Mouse (Mus musculus): ENCODE measurements around the gene Odf3l2.
A peak's percentile ranks its signal among the peaks of the same experiment; 100 is the strongest.

Odf3l2 gene

GRCm38 (mm10) chr10:79645711-79646110, at the start of gene Odf3l2:
TSS of gene Odf3l2 (minus strand) at chr10:79645738.
- no peak for DNase-seq (ENCODE audit: low spot score)

DNA sequence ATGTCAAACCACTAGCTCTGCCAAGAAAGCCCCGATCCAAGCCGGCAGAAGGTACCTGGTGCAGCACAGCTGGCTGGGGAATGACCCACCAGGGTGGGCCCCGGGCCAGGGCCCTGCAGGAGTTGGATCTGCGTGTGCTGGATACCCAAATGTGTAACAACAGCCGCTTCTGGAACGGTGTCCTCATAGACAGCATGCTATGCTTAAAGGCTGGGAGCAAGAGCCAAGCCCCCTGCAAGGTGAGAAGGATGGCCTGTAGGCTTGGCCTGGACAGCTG, 48.8 kb upstream of the Odf3l2 start:
- no peak for DNase-seq (ENCODE audit: low spot score)

DNA sequence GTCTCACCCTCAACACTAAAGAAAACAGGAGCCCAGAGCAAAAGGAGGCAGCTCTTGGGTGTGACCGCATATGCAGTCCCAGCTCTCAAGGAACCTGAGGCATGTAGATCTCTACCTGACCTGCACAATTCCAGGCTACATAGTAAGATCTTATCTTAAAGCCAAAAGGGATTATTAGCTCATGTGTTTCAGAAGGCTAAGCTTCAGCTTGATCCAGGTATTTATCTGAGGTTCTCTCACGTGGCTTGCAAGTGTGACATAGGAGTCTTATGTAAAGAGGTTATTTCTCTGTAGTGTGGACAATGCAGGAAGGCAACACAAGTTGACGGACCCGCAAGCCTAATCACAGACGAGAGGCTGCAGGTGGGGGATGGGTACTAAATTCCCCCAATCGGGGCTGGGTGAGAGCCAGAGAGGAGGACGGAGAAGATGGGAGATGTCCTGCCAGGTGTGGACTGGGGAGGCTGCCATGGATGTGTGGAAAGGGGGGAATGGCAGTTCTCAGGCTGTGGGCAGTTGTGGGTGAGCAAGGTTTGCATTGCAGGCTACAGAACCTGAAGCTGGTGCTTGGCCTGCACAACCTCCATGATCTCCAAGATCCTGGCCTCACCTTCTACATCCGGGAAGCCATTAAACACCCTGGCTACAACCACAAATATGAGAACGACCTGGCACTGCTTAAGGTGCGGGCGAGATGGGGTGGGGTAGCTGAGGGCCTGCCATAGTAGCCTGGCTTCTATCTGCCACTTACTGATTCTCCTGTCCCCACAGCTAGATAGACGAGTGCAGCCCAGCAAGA, 48.2 kb upstream of the Odf3l2 start:
- no peak for DNase-seq (ENCODE audit: low spot score)

- DNase-seq (ENCODE audit: low spot score) = no peak
These were observed 46.5 kb upstream of the Odf3l2 start for GRCm38 (mm10) chr10:79691986-79692548.

- no peak for DNase-seq (ENCODE audit: low spot score)
These were observed 43.6 kb upstream of the Odf3l2 start for GRCm38 (mm10) chr10:79689178-79689577.

DNA sequence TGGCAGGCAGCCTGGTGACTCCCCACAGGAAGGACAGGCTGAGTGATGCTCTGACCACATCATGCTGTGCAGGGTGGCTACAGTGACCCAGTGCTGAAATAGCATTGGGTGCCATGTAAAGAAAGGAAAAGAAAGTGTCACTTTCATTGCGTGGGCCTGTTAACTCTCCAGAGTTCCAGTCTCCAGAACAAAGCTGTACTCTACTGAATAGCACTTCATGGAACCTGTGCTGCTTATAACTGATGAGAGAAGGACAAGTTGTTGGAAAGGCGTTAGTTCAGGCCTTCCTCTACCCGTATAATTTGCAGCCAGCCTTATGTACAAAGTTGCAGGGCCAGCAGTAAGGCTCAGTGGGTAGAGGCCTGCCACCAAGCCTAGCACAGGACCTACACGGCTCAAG, 43.2 kb upstream of the Odf3l2 start, which contains the start of gene Gzmm:
TSS of gene Gzmm (plus strand) at position 301 of the 400 bp plus-strand sequence.
- no peak for DNase-seq (ENCODE audit: low spot score)

DNA sequence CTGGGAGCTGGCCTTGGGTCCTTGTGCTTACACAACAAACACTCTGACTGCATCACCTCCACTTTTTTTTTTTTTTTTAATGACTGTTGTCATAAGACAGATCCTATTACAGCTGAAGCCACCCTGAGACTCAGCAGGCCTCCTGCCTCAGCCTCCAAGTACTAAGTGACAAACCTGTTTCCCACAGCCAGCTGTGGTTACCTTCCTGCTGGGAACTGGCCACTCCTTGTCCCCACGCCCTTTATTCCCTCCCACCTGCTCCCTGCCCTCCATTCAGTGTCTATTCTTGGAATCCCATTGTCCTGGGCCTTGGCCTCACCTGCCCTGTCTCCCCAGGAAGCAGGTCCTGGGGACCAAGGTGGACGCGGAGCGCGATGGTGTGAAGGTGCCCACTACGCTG, 42.0 kb upstream of the Odf3l2 start:
- no peak for DNase-seq (ENCODE audit: low spot score)

DNA sequence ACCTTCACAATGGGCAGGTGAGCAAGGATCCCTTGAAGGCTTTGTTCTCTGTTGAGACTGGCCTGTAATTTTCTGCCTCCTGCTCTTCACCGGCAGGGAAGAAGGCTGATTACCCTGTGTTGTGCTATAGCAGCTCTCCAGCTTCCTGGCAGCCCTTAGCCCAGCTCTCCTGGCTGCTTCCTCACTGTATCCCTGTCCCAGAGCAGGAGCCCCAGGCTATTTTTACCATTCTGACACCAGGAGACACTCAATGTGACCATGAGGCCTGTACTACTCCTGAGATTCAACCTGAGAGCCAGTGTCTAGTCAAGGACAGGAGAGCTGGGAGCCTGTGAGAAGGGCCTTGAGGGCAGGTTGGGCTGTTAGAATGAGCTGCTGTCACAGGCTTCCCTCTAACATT, 41.2 kb upstream of the Odf3l2 start:
- no peak for DNase-seq (ENCODE audit: low spot score)

GRCm38 (mm10) chr10:79686219-79686618, 40.7 kb upstream of the Odf3l2 start:
- DNase-seq (ENCODE audit: low spot score) = no peak

GRCm38 (mm10) chr10:79684770-79685600, 39.4 kb upstream of the Odf3l2 start:
- DNase-seq (ENCODE audit: low spot score) = no peak

DNA sequence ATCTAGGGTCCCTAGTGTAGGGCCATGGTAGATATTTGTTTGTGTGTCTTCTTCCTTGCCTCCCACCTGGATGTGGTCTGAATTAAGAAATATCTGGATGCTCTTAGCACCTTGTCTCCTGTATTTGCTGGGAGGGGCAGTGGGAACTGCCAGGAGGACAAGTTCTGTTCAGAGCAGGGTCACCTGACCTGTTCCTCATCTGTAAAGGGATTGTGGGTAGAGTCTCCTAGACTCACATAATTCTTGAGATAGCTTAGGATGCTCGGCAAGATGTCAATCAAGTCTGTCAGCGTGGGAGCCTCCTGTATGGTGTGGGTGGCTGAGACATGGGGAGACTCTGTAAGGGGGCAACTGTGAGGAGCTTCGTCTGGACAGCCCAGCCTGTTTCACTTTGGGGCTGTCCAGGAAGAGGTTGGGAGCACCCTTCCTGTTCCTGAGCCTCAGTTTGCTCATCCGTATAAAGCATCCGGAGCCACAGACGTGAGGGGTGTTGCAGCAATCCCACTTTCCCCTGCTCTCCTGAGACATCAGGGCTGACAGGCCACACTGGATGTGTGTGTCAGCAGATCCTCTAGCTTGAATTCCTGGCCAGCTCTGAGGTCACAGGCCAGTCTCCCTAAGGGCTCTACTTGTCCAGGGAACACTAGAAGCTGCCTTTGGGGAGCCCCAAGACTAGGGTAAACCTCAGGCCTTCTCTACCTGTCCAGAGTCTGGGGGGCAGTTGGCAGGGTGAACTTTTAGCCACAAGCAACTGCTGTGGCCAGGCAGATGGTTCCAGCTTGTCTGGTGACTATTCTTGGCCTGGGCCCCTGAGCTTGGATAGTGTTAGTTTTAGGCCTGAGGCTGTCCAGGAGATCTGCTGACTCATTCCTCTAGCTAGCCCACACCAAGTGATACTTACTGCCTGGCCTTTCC, 38.4 kb upstream of the Odf3l2 start:
- no peak for DNase-seq (ENCODE audit: low spot score)

DNA sequence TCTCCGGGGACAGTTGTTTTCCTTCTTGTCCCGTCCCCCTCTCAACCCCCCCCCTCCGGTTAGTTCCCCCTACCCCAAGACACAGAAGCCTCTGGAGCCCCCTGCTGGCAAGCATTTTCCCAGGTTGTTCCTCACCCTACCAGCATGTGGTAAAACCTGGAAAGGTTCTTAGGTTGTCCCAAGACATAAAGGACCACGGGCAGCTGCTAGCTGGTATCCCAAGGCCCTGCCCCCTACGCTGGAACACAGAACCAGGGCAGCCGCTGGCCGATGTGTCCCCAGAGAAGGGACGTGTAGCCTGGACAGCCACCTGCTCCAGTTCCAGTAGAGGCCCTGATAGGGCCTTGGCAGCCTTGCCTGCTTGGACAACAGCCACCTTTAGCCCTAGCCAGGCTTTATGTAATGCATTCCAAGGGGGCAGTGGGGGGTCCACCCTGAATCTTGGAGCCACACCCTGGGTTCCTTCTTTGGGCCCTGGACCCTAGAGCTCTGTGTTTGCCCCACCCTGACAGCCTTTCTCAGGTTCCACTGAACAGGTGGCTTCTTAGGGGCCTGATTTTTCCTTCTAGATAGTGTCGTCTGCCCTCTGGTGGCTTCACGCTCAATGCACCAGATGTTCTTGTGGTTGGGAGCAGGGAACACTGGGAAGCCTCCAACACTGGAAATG, 37.5 kb upstream of the Odf3l2 start:
- DNase-seq (ENCODE audit: low spot score) = peak; percentile 72

- no peak for DNase-seq (ENCODE audit: low spot score)
These were observed 37.0 kb upstream of the Odf3l2 start for GRCm38 (mm10) chr10:79682551-79682915.

GRCm38 (mm10) chr10:79681591-79682245, 36.2 kb upstream of the Odf3l2 start, which contains the start of gene Cdc34:
TSS of gene Cdc34 (plus strand) at chr10:79682195.
- peak; percentile 98 for DNase-seq (ENCODE audit: low spot score)

DNA sequence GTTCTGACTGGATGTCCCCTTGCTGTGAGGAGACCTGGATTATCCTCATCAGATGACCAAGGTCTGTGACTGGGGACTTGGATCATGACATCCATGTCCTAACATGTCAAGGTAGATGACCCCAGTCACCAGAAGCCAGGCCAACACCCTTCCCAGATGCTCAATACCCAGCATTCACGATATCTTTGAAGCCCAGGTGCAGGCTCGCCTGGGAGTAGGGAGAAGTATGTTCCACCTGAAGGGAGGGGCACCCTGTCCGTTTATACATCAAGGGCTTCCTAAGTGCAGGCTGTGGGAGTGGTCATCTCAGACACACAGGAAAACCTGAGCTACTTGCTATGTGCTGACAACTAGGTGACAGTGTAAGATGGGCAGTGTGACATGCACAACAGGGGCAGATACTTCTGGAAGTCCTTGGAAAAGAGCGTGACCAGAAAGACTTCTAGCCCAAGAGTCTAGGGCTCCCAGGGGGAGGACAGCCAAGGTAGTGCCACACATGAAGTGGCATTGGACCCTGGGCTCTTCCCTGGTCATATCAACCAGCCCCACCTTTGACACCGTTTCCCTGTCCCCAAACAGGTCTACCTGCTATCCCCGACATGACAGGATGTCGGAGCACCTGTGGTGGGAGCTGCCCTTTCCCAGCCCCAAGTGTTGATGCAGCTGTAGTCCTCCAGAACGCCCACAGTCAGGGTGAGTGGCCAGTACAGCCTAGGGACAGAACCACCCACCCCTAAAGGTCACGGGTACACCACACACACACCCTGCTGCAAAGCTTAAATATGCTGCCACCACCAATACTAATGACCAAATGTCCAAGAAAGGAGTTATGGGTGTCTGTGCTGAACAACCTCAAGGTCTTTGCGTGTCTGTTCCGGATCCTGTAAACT, 35.3 kb upstream of the Odf3l2 start:
- no peak for DNase-seq (ENCODE audit: low spot score)

GRCm38 (mm10) chr10:79675346-79676035, 30.0 kb upstream of the Odf3l2 start:
- no peak for DNase-seq (ENCODE audit: low spot score)

DNA sequence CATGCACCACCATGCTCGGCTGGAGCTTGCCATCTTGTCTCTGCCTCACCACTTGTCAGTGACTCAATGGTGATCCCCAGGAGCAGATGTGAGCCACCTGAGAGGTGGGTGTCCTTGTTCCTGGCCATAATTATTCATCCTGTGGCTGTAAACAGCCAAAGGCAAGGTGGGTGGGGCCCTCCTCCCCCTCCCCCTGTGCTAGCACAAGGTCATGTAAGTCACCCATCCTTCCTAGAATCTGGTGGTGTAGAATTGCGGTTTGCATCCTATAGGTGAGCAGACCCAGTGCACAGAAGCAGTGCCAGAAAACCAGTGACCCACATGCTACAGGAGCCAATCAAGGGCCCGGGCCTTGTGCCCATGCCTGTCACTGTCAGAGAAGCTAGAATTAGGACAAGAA, 27.5 kb upstream of the Odf3l2 start:
- no peak for DNase-seq (ENCODE audit: low spot score)

DNA sequence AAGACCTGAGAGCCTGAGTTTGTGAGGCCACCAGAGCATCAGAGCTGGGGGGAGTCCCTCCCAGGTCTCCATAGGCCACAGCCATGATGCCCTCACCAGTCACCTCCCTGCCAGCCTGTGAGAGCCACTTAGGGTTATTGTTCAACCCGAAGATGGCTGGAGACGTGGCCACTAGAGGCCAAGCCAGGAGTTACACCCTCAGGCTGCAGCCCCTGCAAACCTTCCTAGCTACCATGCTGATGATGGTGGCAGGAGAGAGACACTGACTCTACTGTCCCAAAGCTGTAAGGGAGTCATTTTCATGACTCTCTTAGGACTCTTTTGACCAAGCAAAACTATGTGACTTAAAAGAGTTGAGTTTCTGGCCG, 26.5 kb upstream of the Odf3l2 start:
- DNase-seq (ENCODE audit: low spot score) = peak; percentile 38

- peak; percentile 68 for DNase-seq (ENCODE audit: low spot score)
These were observed 26.0 kb upstream of the Odf3l2 start for GRCm38 (mm10) chr10:79671396-79672087.
